Mouse (Mus musculus) brain, embryonic 14.5 days (tissue): ENCODE data around the gene Kras.

Source experiments
- CTCF ChIP-seq: fragments of 200-500 bp; IDR thresholded peaks from 2 replicates; pipeline ENCODE4 v1.5.1; 2012; ENCODE audit warnings: inconsistent platforms, mild to moderate bottlenecking, moderate library complexity, borderline replicate concordance; ENCODE audit not compliant: insufficient read depth, insufficient read length; ENCODE audit errors: extremely low read depth
- POLR2A ChIP-seq: fragments of 200-500 bp; IDR thresholded peaks from 2 replicates; pipeline ENCODE4 v1.6.1; 2012; ENCODE audit warnings: mild to moderate bottlenecking, inconsistent platforms, borderline replicate concordance; ENCODE audit not compliant: poor library complexity, insufficient read depth, insufficient read length, severe bottlenecking; ENCODE audit errors: extremely low read depth

GRCm38 (mm10) chr6:145262314-145262713 lies 12.3 kb upstream of the Kras start:
- TF ChIP-seq CTCF (no peak), POLR2A (no peak)
